Mouse (Mus musculus) 3T3-L1 (cell line): ENCODE measurements at regions not wholly inside any gene's neighbourhood (a gene's known extent, or its start where the extent isn't known, plus 50 kb on each side); places are given as distances from the start of the nearest gene placed in this dataset.

Experiments used
- DNase-seq: peaks from one replicate; pipeline ENCODE4 v3.0.0-alpha.2; 2015; ENCODE audit warnings: low read depth, low spot score

DNA sequence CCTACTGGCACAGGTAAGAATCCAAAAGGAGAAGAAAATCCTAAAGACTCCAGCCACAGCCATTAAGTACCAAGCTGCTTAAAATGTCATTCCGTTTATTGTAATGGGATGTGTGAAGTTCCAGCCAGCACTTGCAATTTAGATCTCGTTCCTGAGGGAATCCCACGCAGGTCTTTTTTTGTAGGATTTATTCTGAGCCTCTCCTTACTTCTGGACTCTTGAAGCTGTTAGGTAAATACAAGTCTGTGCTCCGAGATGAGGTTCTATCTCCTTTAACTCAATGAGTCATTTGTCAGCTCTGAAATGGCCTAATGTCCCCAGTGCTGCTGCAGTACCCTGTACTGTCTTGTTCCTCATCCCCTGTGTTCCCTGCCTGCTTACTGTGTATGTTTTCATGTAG is 94.9 kb upstream of the Eef1e1 start:
- no peak for DNase-seq

DNA sequence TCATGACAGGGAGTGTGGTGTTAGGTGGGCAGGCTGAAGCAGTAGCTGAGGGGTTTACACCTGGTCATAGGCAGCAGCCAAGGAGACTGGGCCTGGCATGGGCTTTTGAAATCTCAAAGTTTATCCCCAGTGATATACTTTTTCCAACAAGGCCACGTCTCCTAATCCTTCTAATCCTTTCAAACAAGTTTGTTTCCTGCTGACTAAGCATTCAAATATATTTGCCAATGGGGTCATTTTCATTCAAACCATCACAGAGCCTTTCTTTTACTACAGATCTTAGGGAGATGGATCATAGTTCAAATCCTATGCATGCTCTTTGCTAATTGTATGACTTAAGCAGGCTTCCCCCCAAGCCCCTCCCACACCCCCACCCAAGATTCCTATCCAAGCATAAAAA is 93.0 kb upstream of the Eef1e1 start:
- no peak for DNase-seq

DNA sequence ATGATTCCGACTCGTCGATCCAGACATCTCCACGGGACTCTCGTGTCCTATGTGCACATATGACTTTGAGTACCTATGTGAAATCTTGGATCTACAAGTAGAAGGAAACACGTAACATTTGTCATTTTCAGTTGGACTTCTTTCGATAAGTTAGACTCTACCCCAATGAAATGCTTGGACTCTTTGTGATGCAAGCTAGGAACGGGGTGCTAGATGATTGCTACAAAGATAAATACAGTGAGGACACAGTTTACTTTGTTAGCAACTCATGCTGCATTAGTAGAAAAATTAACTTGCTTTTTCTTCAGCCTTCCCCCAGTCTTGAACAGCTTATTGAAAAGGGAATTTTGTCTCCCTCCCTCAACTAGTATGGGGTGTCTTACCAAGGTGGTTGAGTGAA is 81.2 kb upstream of the Eef1e1 start:
- no peak for DNase-seq

DNA sequence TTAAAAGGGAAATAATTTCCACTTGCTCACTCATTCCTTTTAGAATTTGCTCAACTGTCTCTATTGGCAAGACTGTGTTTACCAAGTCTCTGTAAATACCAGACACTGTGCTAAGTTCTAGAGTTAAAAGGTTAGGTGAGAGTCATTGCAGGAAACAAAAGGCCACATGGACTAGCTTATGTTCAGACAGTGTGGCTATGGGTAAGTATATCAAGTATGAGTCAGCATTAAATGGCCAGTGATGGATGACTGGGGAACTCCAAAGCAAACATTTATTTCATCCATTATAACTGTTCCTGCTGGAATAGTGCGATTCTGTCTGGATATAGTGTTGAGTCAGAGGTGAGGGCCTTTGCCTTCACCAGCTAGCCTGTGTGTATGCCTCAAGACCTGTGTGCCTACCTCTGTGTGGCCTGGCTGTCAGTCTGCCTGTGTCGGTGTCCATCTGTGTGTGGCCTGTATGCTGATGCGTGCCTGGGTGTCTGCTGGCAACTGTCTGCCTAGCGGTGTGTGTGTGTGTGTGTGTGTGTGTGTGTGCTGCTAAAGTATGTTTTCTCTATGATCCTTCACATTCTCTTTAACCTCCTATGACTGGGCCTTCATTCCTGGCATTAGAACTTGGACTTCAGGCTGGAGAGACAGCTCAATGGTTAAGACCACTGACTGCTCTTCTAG is 77.6 kb upstream of the Eef1e1 start:
- peak; percentile 78 for DNase-seq

DNA sequence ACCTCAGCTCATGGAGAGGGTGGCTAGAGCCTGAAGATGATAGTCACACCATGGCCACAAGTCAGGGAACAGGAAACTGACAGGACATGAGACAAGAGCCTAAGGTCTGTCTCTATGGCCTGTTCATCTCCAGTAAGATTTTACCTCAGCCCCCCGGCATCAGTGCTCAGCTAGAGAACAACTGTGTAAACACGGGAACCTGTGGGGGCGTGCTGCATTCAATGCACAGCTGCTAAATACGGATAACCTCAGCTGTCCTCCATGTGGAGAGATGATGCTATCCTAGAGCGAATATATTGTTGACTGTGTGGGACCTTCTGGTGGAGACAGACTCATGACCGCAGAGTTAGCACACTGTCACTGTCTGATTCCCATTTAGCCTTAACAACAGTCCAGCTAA is 76.4 kb upstream of the Eef1e1 start:
- no peak for DNase-seq

DNA sequence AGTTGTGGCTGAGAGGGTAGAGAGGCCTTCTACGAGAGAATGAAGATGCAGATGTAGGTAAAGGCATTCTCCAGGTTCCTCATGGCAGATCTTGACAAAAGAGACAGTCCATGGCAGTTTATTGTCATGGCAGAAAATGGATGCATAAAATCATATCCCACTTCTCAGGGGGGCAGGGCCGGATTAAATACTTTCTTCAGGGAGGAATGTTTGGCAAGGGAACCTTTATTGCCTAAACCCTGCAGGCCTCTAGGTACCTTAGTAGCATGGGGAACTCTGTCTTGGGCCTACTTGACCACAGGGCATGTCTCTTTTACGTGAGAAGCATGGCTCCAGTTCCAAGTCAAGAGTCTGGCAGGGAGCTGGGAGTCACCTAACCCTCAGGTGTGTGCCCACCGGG is 74.4 kb upstream of the Eef1e1 start:
- no peak for DNase-seq

DNA sequence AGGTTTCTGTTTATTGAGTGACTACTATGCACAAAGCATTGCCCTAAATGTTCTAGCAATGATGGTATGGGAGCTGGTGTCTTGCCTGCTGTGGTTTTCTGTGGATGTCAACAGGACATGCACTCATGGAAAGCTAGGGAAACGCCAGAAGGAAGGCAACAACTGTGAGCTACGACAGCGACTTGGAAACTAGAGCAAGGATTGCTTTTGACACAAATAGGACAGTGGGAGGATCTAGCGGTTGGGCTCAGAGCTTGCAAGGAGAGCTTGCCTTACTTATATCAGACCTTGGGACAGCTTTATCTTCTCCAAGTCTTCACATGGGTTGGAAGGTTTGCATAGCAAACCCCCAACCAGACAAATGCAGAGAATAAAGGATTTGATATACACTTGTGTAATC is 66.6 kb upstream of the Eef1e1 start:
- no peak for DNase-seq

DNA sequence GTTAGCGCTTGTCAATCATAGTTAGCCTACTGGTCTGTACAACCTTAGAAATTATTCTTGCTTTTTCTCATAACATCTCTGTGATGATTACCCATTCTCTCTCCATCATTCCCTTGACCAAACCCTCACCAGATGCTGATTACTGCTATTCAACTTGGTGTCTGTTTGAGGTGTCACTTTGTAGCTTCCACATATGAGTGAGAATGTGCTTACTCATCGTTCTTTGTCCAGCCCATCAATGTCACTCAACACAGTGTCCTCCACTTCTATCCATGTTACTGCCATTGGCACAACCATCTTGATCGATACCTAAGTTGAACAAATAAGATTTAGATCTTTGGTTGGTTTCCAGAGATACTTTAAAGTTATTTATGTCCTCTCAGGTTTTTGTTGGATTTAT is 62.3 kb upstream of the Eef1e1 start:
- DNase-seq, result no peak

DNA sequence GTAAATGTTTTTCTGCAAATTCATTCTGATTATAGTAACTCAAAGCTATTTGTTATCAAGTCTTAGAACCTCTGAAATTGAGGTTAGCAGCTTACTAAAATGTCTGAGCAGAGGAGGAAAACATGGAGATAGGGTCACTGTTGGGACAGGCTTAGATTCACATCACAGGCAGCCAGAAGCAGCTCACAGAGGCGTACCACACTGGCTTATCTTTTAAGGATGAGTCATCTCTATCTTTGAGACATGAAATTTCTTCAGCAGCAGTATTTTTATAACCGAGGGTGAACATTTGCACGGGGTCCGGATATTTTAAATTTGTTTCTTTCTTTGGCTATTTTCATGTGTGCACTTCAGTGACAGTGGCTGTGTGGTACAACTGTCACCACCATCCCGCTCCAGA is 56.0 kb upstream of the Eef1e1 start:
- DNase-seq, result no peak
